Mouse (Mus musculus) liver, postnatal 0 days (tissue): ENCODE data around the gene Neurl2. TPM values are rescaled to one million over a fixed set of nuclear protein-coding genes. Genes with fewer than 3 reads are reported as not detected.
A peak's percentile ranks its signal among the peaks of the same experiment; 100 is the strongest.
"Not testable (repeated sequence)": the region's sequence is repeated elsewhere in the genome, so short reads cannot be mapped to it uniquely, and the experiment has no call there.

Source experiments
- ATAC-seq: fragments of 200-750 bp; cut with Nextera tagmentation; 2 replicates; pipeline ENCODE4 v1.8.0; 2017; ENCODE audit warnings: mild to moderate bottlenecking, moderate library complexity
- DNase-seq: peaks from one replicate; pipeline ENCODE4 v3.0.0-alpha.2; 2016
- H3K27ac ChIP-seq: fragments of 300-500 bp; sonication (generic); 2 replicates; pipeline ENCODE4 v1.5.1; 2014; ENCODE audit warnings: antibody characterized with exemption, moderate library complexity, mild to moderate bottlenecking, low read depth
- H3K27me3 ChIP-seq: fragments of 300-500 bp; sonication (generic); 2 replicates; pipeline ENCODE4 v1.6.1; 2014; ENCODE audit warnings: low read length, control low read depth, mixed read lengths; ENCODE audit not compliant: insufficient read depth
- H3K36me3 ChIP-seq: fragments of 300-500 bp; sonication (generic); replicated peaks from 2 replicates; pipeline ENCODE4 v1.6.1; 2014; ENCODE audit warnings: mild to moderate bottlenecking, control low read depth, low read length, moderate library complexity, mixed read lengths; ENCODE audit not compliant: insufficient read depth
- H3K4me1 ChIP-seq: fragments of 300-500 bp; sonication (generic); 2 replicates; pipeline ENCODE4 v1.6.1; 2014; ENCODE audit warnings: antibody characterized with exemption, mild to moderate bottlenecking, control low read depth; ENCODE audit not compliant: insufficient read depth
- H3K4me2 ChIP-seq: fragments of 300-500 bp; sonication (generic); 2 replicates; pipeline ENCODE4 v1.6.1; 2014; ENCODE audit warnings: low read depth, mild to moderate bottlenecking, low read length, moderate library complexity, mixed read lengths
- H3K4me3 ChIP-seq: fragments of 300-500 bp; sonication (generic); 2 replicates; pipeline ENCODE4 v1.5.1; 2014; ENCODE audit warnings: low read depth, low read length
- H3K9ac ChIP-seq: fragments of 300-500 bp; sonication (generic); replicated peaks from 2 replicates; pipeline ENCODE4 v1.6.1; 2014; ENCODE audit warnings: mild to moderate bottlenecking, moderate library complexity
- H3K9me3 ChIP-seq: fragments of 300-500 bp; sonication (generic); 2 replicates; pipeline ENCODE4 v1.6.1; 2016; ENCODE audit warnings: mild to moderate bottlenecking, control low read depth, low read length, mixed read lengths
- CTCF ChIP-seq: sonication (generic); IDR thresholded peaks from 2 replicates; pipeline ENCODE4 v1.5.1; 2016; ENCODE audit warnings: antibody characterized with exemption, low read depth
- EP300 ChIP-seq: IDR thresholded peaks from 2 replicates; pipeline ENCODE4 v1.6.1; 2016; ENCODE audit warnings: antibody characterized with exemption, low read depth, mild to moderate bottlenecking
- WGBS: fragments of 180-500 bp; shearing (Covaris S2); extraction: QIAGEN DNeasy Blood & Tissue Kit; methylation state at CpG from one replicate; pipeline ENCODE4 v1.1.7; 2014; ENCODE audit not compliant: insufficient replicate concordance; 5-methylcytosine and 5-hydroxymethylcytosine counted together
- polyA plus RNA-seq: library from polyadenylated mRNA; unstranded; fragments of >200 nt; fragmentation: Nextera tagmentation; extraction: Ambion mirVana; gene quantifications from 2 replicates; pipeline ENCODE4 v1.2.1, GENCODE M21; 2015

Gene Neurl2
- polyA plus RNA-seq, 1 experiment from 2014 or later = 2.5 TPM

- peak; percentile 61 for DNase-seq
Measured at GRCm38 (mm10) chr2:164859640-164860432, 26.6 kb upstream of the Neurl2 start.

GRCm38 (mm10) chr2:164859155-164859554 lies 25.9 kb upstream of the Neurl2 start:
- H3K4me3 ChIP-seq = no peak overlapping the region
- H3K27ac ChIP-seq = peak overlapping the region; percentile 85
- no peaks in the 10 kb centered on the region for H3K9me3 ChIP-seq
- ATAC-seq = peak; percentile 7; the same call in 1 of the 2 replicates
- no peaks in the 10 kb centered on the region for H3K36me3 ChIP-seq
- H3K9ac ChIP-seq = peak overlapping the region; percentile 19; the same call in 1 of the 2 replicates
- 42% methylated on average over 2 of the region's 2 CpGs for WGBS
- H3K4me2 ChIP-seq = peak overlapping the region; percentile 47
- peaks cover 23% of the 10 kb centered on the region for H3K4me1 ChIP-seq
- peaks cover 32% of the 10 kb centered on the region for H3K27me3 ChIP-seq
- DNase-seq = no peak
- no peak for TF ChIP-seq CTCF
- no peak for TF ChIP-seq EP300

More at GRCm38 (mm10) chr2:164859640-164860432, 26.6 kb upstream of the Neurl2 start:
- Histone ChIP-seq H3K9ac (peak overlapping the region; percentile 19; the same call in 1 of the 2 replicates), H3K4me3 (no peak overlapping the region), H3K9me3 (no peaks in the 10 kb centered on the region), H3K27ac (peak overlapping the region; percentile 85), H3K4me1 (peaks cover 23% of the 10 kb centered on the region), H3K27me3 (peaks cover 27% of the 10 kb centered on the region), H3K36me3 (no peaks in the 10 kb centered on the region), H3K4me2 (peak overlapping the region; percentile 47; the same call in 1 of the 2 replicates)
- ATAC-seq = peak; percentile 93
- 43% methylated on average over 9 of the region's 9 CpGs for WGBS
- peak; percentile 30; the same call in 1 of the 2 replicates for TF ChIP-seq EP300
- TF ChIP-seq CTCF = no peak

- no peaks in the 10 kb centered on the region for H3K9me3 ChIP-seq
- peak overlapping the region; percentile 50 for H3K4me3 ChIP-seq
- TF ChIP-seq EP300 = no peak
- TF ChIP-seq CTCF = no peak
- DNase-seq (no peak), ATAC-seq (no peak)
- WGBS = 16% methylated on average over 19 of the region's 19 CpGs
- no peaks in the 10 kb centered on the region for H3K36me3 ChIP-seq
- peaks cover 34% of the 10 kb centered on the region for H3K27me3 ChIP-seq
- no peak overlapping the region; the same call in 1 of the 2 replicates for H3K9ac ChIP-seq
- H3K4me1 ChIP-seq = peaks cover 23% of the 10 kb centered on the region
- peak overlapping the region; percentile 80 for H3K4me2 ChIP-seq
- peak overlapping the region; percentile 22; the same call in 1 of the 2 replicates for H3K27ac ChIP-seq
Measured at GRCm38 (mm10) chr2:164857842-164858553, 24.7 kb upstream of the Neurl2 start.

- no peaks in the 10 kb centered on the region for H3K36me3 ChIP-seq
- WGBS = under 1% methylated on average over 47 of the region's 47 CpGs
- TF ChIP-seq EP300 (no peak), CTCF (no peak)
- DNase-seq (peak; percentile 35), ATAC-seq (no peak)
- H3K4me2 ChIP-seq = peak within 1 kb of the TSS; percentile 80
- H3K4me1 ChIP-seq = peaks cover 18% of the 10 kb centered on the region
- peak within 1 kb of the TSS; percentile 50 for H3K4me3 ChIP-seq
- H3K27me3 ChIP-seq = peaks cover 34% of the 10 kb centered on the region
- H3K9me3 ChIP-seq = no peaks in the 10 kb centered on the region
- H3K9ac ChIP-seq = peak within 1 kb of the TSS; percentile 41
- H3K27ac ChIP-seq = peak within 1 kb of the TSS; percentile 35; the same call in 1 of the 2 replicates
Measured at GRCm38 (mm10) chr2:164857101-164857821, 24.0 kb upstream of the Neurl2 start, which contains the start of gene Pltp. TSS of gene Pltp (minus strand) at chr2:164857711.

- H3K4me3 ChIP-seq = peak overlapping the region; percentile 50
- H3K9ac ChIP-seq = peak overlapping the region; percentile 41; the same call in 1 of the 2 replicates
- H3K36me3 ChIP-seq = no peaks in the 10 kb centered on the region
- 2% methylated on average over 42 of the region's 42 CpGs for WGBS
- peaks cover 34% of the 10 kb centered on the region for H3K27me3 ChIP-seq
- H3K4me2 ChIP-seq = peak overlapping the region; percentile 80
- TF ChIP-seq CTCF (peak; percentile 34), EP300 (no peak)
- no peak overlapping the region for H3K27ac ChIP-seq
- no peak for DNase-seq
- no peaks in the 10 kb centered on the region for H3K9me3 ChIP-seq
- no peak for ATAC-seq
- H3K4me1 ChIP-seq = peaks cover 16% of the 10 kb centered on the region
Measured at GRCm38 (mm10) chr2:164856309-164857100, 23.2 kb upstream of the Neurl2 start.

- not testable (repeated sequence) for DNase-seq, H3K9ac ChIP-seq, H3K9me3 ChIP-seq, H3K27ac ChIP-seq, H3K4me3 ChIP-seq, ATAC-seq, H3K36me3 ChIP-seq
- 69% methylated on average over 5 of the region's 5 CpGs for WGBS
- Histone ChIP-seq H3K27me3 (peaks cover 34% of the 10 kb centered on the region), H3K4me1 (peaks cover 12% of the 10 kb centered on the region), H3K4me2 (peak overlapping the region; percentile 80; the same call in 1 of the 2 replicates)
Measured at GRCm38 (mm10) chr2:164855572-164855971, 22.3 kb upstream of the Neurl2 start.
